Mouse (Mus musculus): Measurements from ENCODE around the gene G0s2. TPM values are rescaled to one million over a fixed set of nuclear protein-coding genes. Genes with fewer than 3 reads are reported as not detected.
"Not testable (repeated sequence)": the region's sequence is repeated elsewhere in the genome, so short reads cannot be mapped to it uniquely, and the experiment has no call there.

The G0s2 gene
- polyA plus RNA-seq, 1 experiment from 2014 or later = 17.1 TPM

DNA sequence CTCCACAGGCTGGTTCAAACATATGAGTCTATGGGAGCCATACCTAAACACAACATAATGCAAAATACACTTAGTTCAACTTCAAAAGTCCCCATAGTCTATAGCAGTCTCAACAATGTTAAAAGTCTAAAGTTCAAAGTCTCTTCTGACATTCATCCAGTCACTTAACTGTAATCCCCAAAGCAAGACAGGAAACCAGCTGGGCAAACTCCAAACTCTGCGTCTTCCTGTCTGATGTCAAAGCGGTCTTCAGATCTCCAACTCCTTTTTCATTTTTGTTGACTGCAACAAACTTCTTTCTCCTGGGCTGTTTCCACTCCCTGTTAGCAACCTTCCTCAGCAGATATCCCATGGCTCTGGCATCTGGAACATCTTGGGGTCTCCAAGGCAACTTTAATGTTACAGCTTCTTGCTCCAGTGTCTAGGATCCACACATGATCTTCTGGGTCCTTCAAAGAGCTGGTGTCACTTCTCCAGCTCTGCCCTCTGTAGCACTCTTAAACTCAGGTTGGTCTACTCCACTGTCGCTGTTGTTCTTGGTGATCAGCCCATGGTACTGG, 12.8 kb upstream of the G0s2 start:
- H3K27ac ChIP-seq; ATAC-seq (ENCODE audit: insufficient number of reproducible peaks, insufficient read depth, low FRiP score, low TSS enrichment); H3K4me2 ChIP-seq (replicated peaks); H3K9me3 ChIP-seq; H3K36me3 ChIP-seq; H3K27me3 ChIP-seq; H3K9ac ChIP-seq; H3K4me1 ChIP-seq; H3K4me3 ChIP-seq: not testable (repeated sequence)
- WGBS = 88% methylated on average over 3 of the region's 3 CpGs

DNA sequence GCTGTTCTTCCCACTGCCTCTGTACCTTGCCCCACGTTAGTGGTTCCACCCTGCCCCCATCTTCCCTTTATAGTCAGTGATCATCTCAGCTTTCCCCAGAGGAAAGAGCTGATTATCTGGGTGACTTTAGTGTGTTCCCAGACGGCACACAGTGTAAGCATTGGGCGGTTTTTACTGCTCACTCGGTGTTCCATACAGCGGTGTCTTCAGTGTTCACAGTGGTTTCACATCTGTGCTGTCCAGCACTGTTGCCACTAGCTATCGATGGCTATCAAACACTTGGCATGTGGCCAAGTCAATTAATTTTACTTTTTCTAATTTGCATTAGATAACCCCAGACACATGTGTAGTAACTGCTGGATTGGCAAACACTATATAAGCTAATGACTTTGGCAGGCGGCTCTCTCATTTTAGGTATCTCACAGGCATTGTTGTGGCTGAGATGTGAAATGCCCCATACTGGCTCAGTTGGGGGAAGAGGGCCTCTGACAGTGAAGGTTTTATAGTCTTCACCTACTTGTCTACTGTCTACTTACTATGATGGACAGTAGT, 11.3 kb upstream of the G0s2 start:
- no peak for ATAC-seq (ENCODE audit: insufficient number of reproducible peaks, insufficient read depth, low FRiP score, low TSS enrichment)
- no peak overlapping the region for H3K27ac ChIP-seq

GRCm38 (mm10) chr1:193281344-193281743, 8.3 kb upstream of the G0s2 start:
- H3K9me3 ChIP-seq = no peaks in the 10 kb centered on the region
- no peak for ATAC-seq (ENCODE audit: insufficient number of reproducible peaks, insufficient read depth, low FRiP score, low TSS enrichment)
- H3K4me2 ChIP-seq (replicated peaks) = no peak overlapping the region
- H3K27ac ChIP-seq = no peak overlapping the region
- WGBS = 85% methylated on average over 2 of the region's 2 CpGs
- no peaks in the 10 kb centered on the region for H3K36me3 ChIP-seq
- H3K4me3 ChIP-seq = no peak overlapping the region
- H3K9ac ChIP-seq = no peak overlapping the region
- no peaks in the 10 kb centered on the region for H3K4me1 ChIP-seq
- H3K27me3 ChIP-seq = no peaks in the 10 kb centered on the region

More for the DNA sequence above, 11.3 kb upstream of the G0s2 start:
- H3K9ac ChIP-seq = no peak overlapping the region
- no peaks in the 10 kb centered on the region for H3K36me3 ChIP-seq
- no peaks in the 10 kb centered on the region for H3K27me3 ChIP-seq
- H3K9me3 ChIP-seq = no peaks in the 10 kb centered on the region
- no peak overlapping the region for H3K4me3 ChIP-seq
- H3K4me2 ChIP-seq (replicated peaks) = no peak overlapping the region
- 87% methylated on average over 7 of the region's 7 CpGs for whole genome bisulfite sequencing
- H3K4me1 ChIP-seq = no peaks in the 10 kb centered on the region

- Histone ChIP-seq H3K9me3 (no peaks in the 10 kb centered on the region), H3K4me2 (replicated peaks) (no peak overlapping the region), H3K27ac (no peak overlapping the region), H3K9ac (no peak overlapping the region), H3K27me3 (no peaks in the 10 kb centered on the region), H3K4me3 (no peak overlapping the region), H3K4me1 (no peaks in the 10 kb centered on the region), H3K36me3 (no peaks in the 10 kb centered on the region)
- 77% methylated on average over 4 of the region's 4 CpGs for WGBS
- no peak for ATAC-seq (ENCODE audit: insufficient number of reproducible peaks, insufficient read depth, low FRiP score, low TSS enrichment)
Measured at GRCm38 (mm10) chr1:193279492-193279891, 6.5 kb upstream of the G0s2 start.

GRCm38 (mm10) chr1:193278414-193279045, 5.5 kb upstream of the G0s2 start:
- Histone ChIP-seq H3K27me3 (no peaks in the 10 kb centered on the region), H3K4me2 (replicated peaks) (no peak overlapping the region), H3K9me3 (no peaks in the 10 kb centered on the region), H3K36me3 (no peaks in the 10 kb centered on the region), H3K4me3 (no peak overlapping the region), H3K27ac (no peak overlapping the region), H3K9ac (no peak overlapping the region), H3K4me1 (peaks cover 1% of the 10 kb centered on the region)
- ATAC-seq (ENCODE audit: insufficient number of reproducible peaks, insufficient read depth, low FRiP score, low TSS enrichment) = no peak
- WGBS = 39% methylated on average over 6 of the region's 6 CpGs

DNA sequence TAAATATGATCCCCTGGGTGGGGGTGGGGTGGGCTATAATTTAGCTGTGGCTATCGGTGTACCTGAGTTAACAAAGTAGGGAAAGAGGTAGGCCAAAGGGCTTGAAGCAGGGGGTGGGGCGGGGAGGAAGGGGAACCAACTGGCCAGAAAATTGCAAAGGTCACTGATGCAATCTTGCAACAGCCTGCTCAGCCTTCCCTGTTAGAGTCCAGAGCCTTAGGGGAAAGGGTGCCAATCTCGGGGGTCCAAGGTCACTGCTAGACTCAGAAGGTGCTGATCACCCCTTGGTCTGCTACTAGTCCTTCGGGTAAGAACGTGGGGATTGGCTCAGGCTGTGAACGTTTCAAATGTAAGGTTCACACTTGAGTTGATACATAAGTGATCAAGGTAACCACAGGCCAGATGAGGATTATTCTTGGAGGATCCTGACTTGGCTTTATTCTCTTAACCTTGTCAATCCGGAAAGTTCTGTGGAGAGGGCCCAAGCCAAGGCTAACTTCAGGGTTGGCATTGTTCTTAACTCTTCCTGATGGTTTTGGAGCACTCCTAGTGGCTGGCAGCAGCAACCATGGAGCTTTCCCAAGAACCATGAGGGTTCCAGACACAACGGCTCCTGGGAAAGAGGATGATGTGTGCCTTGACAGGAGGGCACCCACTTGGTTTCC, 1.5 kb upstream of the G0s2 start:
- no peak for ATAC-seq (ENCODE audit: insufficient number of reproducible peaks, insufficient read depth, low FRiP score, low TSS enrichment)
- no peak overlapping the region for H3K4me3 ChIP-seq
- H3K36me3 ChIP-seq = no peaks in the 10 kb centered on the region
- no peak overlapping the region for H3K4me2 ChIP-seq (replicated peaks)
- no peaks in the 10 kb centered on the region for H3K9me3 ChIP-seq
- no peaks in the 10 kb centered on the region for H3K27me3 ChIP-seq
- no peak overlapping the region for H3K9ac ChIP-seq
- peaks cover 22% of the 10 kb centered on the region for H3K4me1 ChIP-seq
- H3K27ac ChIP-seq = no peak overlapping the region
- 76% methylated on average over 8 of the region's 8 CpGs for WGBS

- Histone ChIP-seq H3K9me3 (no peaks in the 10 kb centered on the region), H3K9ac (peak overlapping the region; percentile 60), H3K4me3 (peak overlapping the region; percentile 42), H3K36me3 (no peaks in the 10 kb centered on the region), H3K4me2 (replicated peaks) (peak overlapping the region; percentile 71), H3K4me1 (peaks cover 22% of the 10 kb centered on the region), H3K27me3 (no peaks in the 10 kb centered on the region), H3K27ac (peak overlapping the region; percentile 80)
- 9% methylated on average over 24 of the region's 24 CpGs for WGBS
- ATAC-seq (ENCODE audit: insufficient number of reproducible peaks, insufficient read depth, low FRiP score, low TSS enrichment) = peak; percentile 35
Measured at GRCm38 (mm10) chr1:193272137-193272915, 691 bp downstream of the G0s2 start.

- H3K36me3 ChIP-seq = no peaks in the 10 kb centered on the region
- H3K27ac ChIP-seq = no peak overlapping the region
- H3K4me2 ChIP-seq (replicated peaks) = peak overlapping the region; percentile 71; the same call in 1 of the 2 replicates
- no peaks in the 10 kb centered on the region for H3K9me3 ChIP-seq
- H3K4me1 ChIP-seq = peaks cover 22% of the 10 kb centered on the region
- WGBS = 54% methylated on average over 6 of the region's 6 CpGs
- ATAC-seq (ENCODE audit: insufficient number of reproducible peaks, insufficient read depth, low FRiP score, low TSS enrichment) = no peak
- no peak overlapping the region for H3K4me3 ChIP-seq
- no peaks in the 10 kb centered on the region for H3K27me3 ChIP-seq
- no peak overlapping the region for H3K9ac ChIP-seq
Measured at GRCm38 (mm10) chr1:193270965-193271763, 1.9 kb downstream of the G0s2 start.

- H3K27ac ChIP-seq = no peak overlapping the region
- no peak overlapping the region for H3K9ac ChIP-seq
- ATAC-seq (ENCODE audit: insufficient number of reproducible peaks, insufficient read depth, low FRiP score, low TSS enrichment) = no peak
- H3K4me3 ChIP-seq = no peak overlapping the region
- H3K27me3 ChIP-seq = no peaks in the 10 kb centered on the region
- H3K36me3 ChIP-seq = no peaks in the 10 kb centered on the region
- peaks cover 16% of the 10 kb centered on the region; the same call in 1 of the 2 replicates for H3K4me1 ChIP-seq
- no peaks in the 10 kb centered on the region for H3K9me3 ChIP-seq
- no peak overlapping the region for H3K4me2 ChIP-seq (replicated peaks)
Measured at GRCm38 (mm10) chr1:193265734-193266133, 7.3 kb downstream of the G0s2 start.

GRCm38 (mm10) chr1:193263955-193264598, 8.9 kb downstream of the G0s2 start, which contains the start of gene Hsd11b1:
Hsd11b1 (minus strand) TSS chr1:193264075.
- whole genome bisulfite sequencing = 66% methylated on average over 5 of the region's 5 CpGs
- H3K27me3 ChIP-seq = no peaks in the 10 kb centered on the region
- no peak within 1 kb of the TSS for H3K4me2 ChIP-seq (replicated peaks)
- H3K4me1 ChIP-seq = peaks cover 16% of the 10 kb centered on the region; the same call in 1 of the 2 replicates
- H3K4me3 ChIP-seq = no peak within 1 kb of the TSS
- H3K27ac ChIP-seq = no peak within 1 kb of the TSS
- H3K9me3 ChIP-seq = no peaks in the 10 kb centered on the region
- H3K9ac ChIP-seq = no peak within 1 kb of the TSS
- ATAC-seq (ENCODE audit: insufficient number of reproducible peaks, insufficient read depth, low FRiP score, low TSS enrichment) = no peak
- H3K36me3 ChIP-seq = no peaks in the 10 kb centered on the region
